Mouse (Mus musculus) cortical plate, adult 2 months (tissue): ENCODE results near the gene Ccdc149. TPM values are rescaled to one million over a fixed set of nuclear protein-coding genes. Genes with fewer than 3 reads are reported as not detected.

Experiments used
- H3K27ac ChIP-seq: fragments of 200-500 bp; 2 replicates; pipeline ENCODE4 v1.5.1; 2012; ENCODE audit warnings: low read length, control low read depth, inconsistent platforms; ENCODE audit not compliant: insufficient read depth
- H3K4me1 ChIP-seq: fragments of 200-500 bp; 2 replicates; pipeline ENCODE4 v1.6.1; 2011; ENCODE audit warnings: low read length; ENCODE audit not compliant: control insufficient read depth, insufficient read depth
- H3K4me3 ChIP-seq: fragments of 200-500 bp; 2 replicates; pipeline ENCODE4 v1.5.1; 2011; ENCODE audit warnings: mild to moderate bottlenecking, low read length, control low read depth; ENCODE audit not compliant: insufficient read depth
- CTCF ChIP-seq: fragments of 200-500 bp; IDR thresholded peaks from 2 replicates; pipeline ENCODE4 v1.5.1; 2011; ENCODE audit warnings: mild to moderate bottlenecking, control low read depth, low read length; ENCODE audit not compliant: insufficient read depth; ENCODE audit errors: extremely low read depth
- POLR2A ChIP-seq: fragments of 200-500 bp; IDR thresholded peaks from 2 replicates; pipeline ENCODE4 v1.6.1; 2011; ENCODE audit warnings: mild to moderate bottlenecking, low read length, control low read depth; ENCODE audit not compliant: insufficient read depth; ENCODE audit errors: extremely low read depth
- polyA plus RNA-seq: library from polyadenylated mRNA; depleted of rRNA; stranded (reverse); fragments of >200 nt; gene quantifications from 2 replicates; pipeline ENCODE4 v1.2.3, GENCODE M21; 2012; rRNA removed

Ccdc149 gene
- polyA plus RNA-seq = 37.0 and 44.4 TPM in 2 replicates

- Histone ChIP-seq H3K4me1 (0 out of 2 replicates have a peak, but pooled peaks cover 1% of the 10 kb centered on the region), H3K4me3 (peak within 1 kb of the TSS; percentile 46), H3K27ac (peak within 1 kb of the TSS; percentile 93)
- TF ChIP-seq CTCF (no peak), POLR2A (peak; percentile 89)
Observed at GRCm38 (mm10) chr5:52470991-52471801, at the start of gene Ccdc149. Gene Ccdc149, minus strand, starts transcription at chr5:52471521.

GRCm38 (mm10) chr5:52519921-52520320, 48.6 kb upstream of the Ccdc149 start:
- Histone ChIP-seq H3K27ac (no peak overlapping the region), H3K4me3 (no peak overlapping the region), H3K4me1 (peaks cover 1% of the 10 kb centered on the region; the same call in 1 of the 2 replicates)
- no peak for TF ChIP-seq POLR2A
- TF ChIP-seq CTCF = no peak

- no peak for TF ChIP-seq POLR2A
- no peak for TF ChIP-seq CTCF
- H3K27ac ChIP-seq = no peak overlapping the region
- H3K4me3 ChIP-seq = peak overlapping the region; percentile 3; the same call in 1 of the 2 replicates
- peaks cover 1% of the 10 kb centered on the region; the same call in 1 of the 2 replicates for H3K4me1 ChIP-seq
Observed at GRCm38 (mm10) chr5:52516072-52516476, 44.8 kb upstream of the Ccdc149 start.

DNA sequence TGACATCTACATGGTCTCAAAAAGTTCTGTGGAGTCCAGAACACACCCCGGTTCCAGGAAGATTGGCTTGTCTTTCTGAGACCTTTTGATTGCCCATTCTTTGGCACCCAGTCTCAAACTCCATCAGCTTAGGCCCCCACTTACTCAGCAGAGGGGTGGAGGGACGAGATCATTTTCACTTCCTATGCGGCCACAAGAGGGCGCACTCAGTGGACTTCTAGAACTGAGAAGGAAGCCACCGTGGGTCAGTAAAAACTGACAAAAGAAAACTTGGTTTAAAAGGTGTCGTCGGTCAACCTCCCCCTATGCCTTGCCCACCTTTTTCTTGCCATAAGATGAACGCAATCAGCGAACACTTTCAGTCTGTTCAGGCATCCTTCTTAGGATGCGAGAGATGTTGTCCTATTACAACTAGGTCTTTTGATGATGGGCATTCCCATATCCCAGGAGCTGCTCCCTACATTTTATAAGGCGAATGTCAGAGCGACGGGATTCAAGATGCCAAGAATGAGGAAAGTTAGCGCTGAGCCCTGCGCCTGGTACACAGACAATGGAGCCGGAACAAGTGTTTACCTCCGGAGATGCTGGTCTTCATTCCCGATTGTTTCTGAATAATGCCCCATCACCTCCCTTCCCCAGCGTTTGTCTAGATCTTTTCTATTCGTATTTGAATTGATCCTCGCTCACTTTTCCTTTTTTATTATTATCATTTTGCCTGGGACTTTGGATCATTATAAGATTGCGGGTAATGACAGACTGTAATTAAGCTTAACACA, 44.1 kb upstream of the Ccdc149 start:
- H3K4me3 ChIP-seq = peak overlapping the region; percentile 3
- H3K4me1 ChIP-seq = peaks cover 1% of the 10 kb centered on the region; the same call in 1 of the 2 replicates
- H3K27ac ChIP-seq = no peak overlapping the region
- TF ChIP-seq CTCF = peak; percentile 61
- TF ChIP-seq POLR2A = no peak

- H3K27ac ChIP-seq = no peak overlapping the region
- TF ChIP-seq CTCF (no peak), POLR2A (no peak)
- no peak overlapping the region for H3K4me3 ChIP-seq
- peaks cover 1% of the 10 kb centered on the region; the same call in 1 of the 2 replicates for H3K4me1 ChIP-seq
Observed at GRCm38 (mm10) chr5:52511089-52511488, 39.8 kb upstream of the Ccdc149 start.

GRCm38 (mm10) chr5:52509416-52509815, 38.1 kb upstream of the Ccdc149 start:
- Histone ChIP-seq H3K4me3 (no peak overlapping the region), H3K4me1 (no peaks in the 10 kb centered on the region), H3K27ac (no peak overlapping the region)
- TF ChIP-seq POLR2A (no peak), CTCF (no peak)

GRCm38 (mm10) chr5:52504666-52505065, 33.3 kb upstream of the Ccdc149 start:
- no peaks in the 10 kb centered on the region for H3K4me1 ChIP-seq
- no peak overlapping the region for H3K4me3 ChIP-seq
- TF ChIP-seq POLR2A (no peak), CTCF (no peak)
- H3K27ac ChIP-seq = no peak overlapping the region

GRCm38 (mm10) chr5:52504148-52504547, 32.8 kb upstream of the Ccdc149 start:
- Histone ChIP-seq H3K27ac (no peak overlapping the region), H3K4me3 (no peak overlapping the region), H3K4me1 (no peaks in the 10 kb centered on the region)
- TF ChIP-seq POLR2A (no peak), CTCF (no peak)

- Histone ChIP-seq H3K27ac (no peak overlapping the region), H3K4me1 (no peaks in the 10 kb centered on the region), H3K4me3 (no peak overlapping the region)
- no peak for TF ChIP-seq CTCF
- TF ChIP-seq POLR2A = no peak
Observed at GRCm38 (mm10) chr5:52495671-52496070, 24.4 kb upstream of the Ccdc149 start.
